16 mouse cellular contexts compared by ENCODE assay signal in genomic region chr13:110093720-110094685, GRCm38 (mm10).
DNase-seq lines count a peak whose midpoint lies in the region; ATAC-seq lines count a peak whose summit lies in the region.
"Had no signal": no experiment of that assay in that cellular context is flagged by ENCODE, and none has a peak within 500 bp of the region (broad histone marks: within the 10 kb centered on the region; RNA-seq: fewer than 3 reads in every experiment).

No protein-coding gene starts in this region.

- no peak overlapping the region for H3K4me3 ChIP-seq in embryonic facial prominence, embryonic 14.5 days (ENCODE audit: low read depth, low read length)
- H3K4me3 ChIP-seq in hindbrain, embryonic 13.5 days = no peak overlapping the region
- no peak overlapping the region for H3K4me3 ChIP-seq in midbrain, embryonic 14.5 days (replicated peaks; ENCODE audit: low read depth, low read length)
- H3K4me3 ChIP-seq: intestine, embryonic 15.5 days; liver, embryonic 13.5 days had no signal

- peak; percentile 5 for DNase-seq in 3T3-L1 (ENCODE audit: low read depth, low spot score)
- peak; percentile 68 for DNase-seq in embryonic facial prominence, embryonic 14.5 days (ENCODE audit: low spot score)
- DNase-seq in midbrain, embryonic 14.5 days = peak; percentile 80
- no peak for DNase-seq in left cerebral cortex, postnatal 14 days (ENCODE audit: low spot score in 2 of 2)
- DNase-seq in cerebellum, adult 9-10 months = no peak
- DNase-seq in gastrocnemius, postnatal 14 days = no peak
- DNase-seq in frontal cortex, postnatal 36 days (ENCODE audit: low spot score in 2 of 2) = no peak
- DNase-seq: adrenal gland, adult 2 months; gastrocnemius, postnatal 36 days; kidney, postnatal 36 days; liver, embryonic 13.5 days; lung, postnatal 14 days had no signal

- H3K4me1 ChIP-seq in embryonic facial prominence, embryonic 14.5 days (ENCODE audit: control insufficient read depth, insufficient read depth, low read length) = peaks cover 3% of the 10 kb centered on the region; the same call in 1 of the 2 replicates
- H3K4me1 ChIP-seq in hindbrain, embryonic 13.5 days (replicated peaks) = peaks cover 38% of the 10 kb centered on the region
- peaks cover 26% of the 10 kb centered on the region for H3K4me1 ChIP-seq in midbrain, embryonic 14.5 days (ENCODE audit: control insufficient read depth, insufficient read depth, low read length)
- H3K4me1 ChIP-seq: intestine, embryonic 15.5 days; liver, embryonic 13.5 days had no signal

- no peaks in the 10 kb centered on the region for H3K27me3 ChIP-seq in embryonic facial prominence, embryonic 14.5 days (replicated peaks; ENCODE audit: control insufficient read depth, insufficient read depth, low read length)
- no peaks in the 10 kb centered on the region for H3K27me3 ChIP-seq in hindbrain, embryonic 13.5 days
- H3K27me3 ChIP-seq in midbrain, embryonic 14.5 days (ENCODE audit: control insufficient read depth, insufficient read depth, low read length) = no peaks in the 10 kb centered on the region
- H3K27me3 ChIP-seq: intestine, embryonic 15.5 days; liver, embryonic 13.5 days; Patski had no signal

- no peaks in the 10 kb centered on the region for H3K36me3 ChIP-seq in embryonic facial prominence, embryonic 14.5 days (ENCODE audit: control insufficient read depth, insufficient read depth, low read length)
- H3K36me3 ChIP-seq in hindbrain, embryonic 13.5 days = no peaks in the 10 kb centered on the region
- H3K36me3 ChIP-seq in midbrain, embryonic 14.5 days (ENCODE audit: control insufficient read depth, insufficient read depth, low read length) = no peaks in the 10 kb centered on the region
- H3K36me3 ChIP-seq: intestine, embryonic 15.5 days; liver, embryonic 13.5 days had no signal

- intact Hi-C loops in left cerebral cortex, postnatal 14 days (cut with DNase I) = no loop called here
- intact Hi-C loops in gastrocnemius, postnatal 14 days (cut with DNase I; ENCODE audit: low total_unique reads) = no loop called here

- peak; percentile 85 for ATAC-seq in embryonic facial prominence, embryonic 14.5 days (ENCODE audit: low read depth)
- ATAC-seq in hindbrain, embryonic 13.5 days (ENCODE audit: low FRiP score) = peak; percentile 75
- ATAC-seq in midbrain, embryonic 14.5 days (ENCODE audit: low FRiP score, low TSS enrichment) = peak; percentile 79
- ATAC-seq: CD4-positive, CD25-positive, alpha-beta regulatory T cell, adult 4 months; intestine, embryonic 15.5 days; Patski had no signal

- H3K4me2 ChIP-seq in embryonic facial prominence, embryonic 14.5 days (ENCODE audit: low read depth, low read length) = no peak overlapping the region
- peak overlapping the region; percentile 25 for H3K4me2 ChIP-seq in hindbrain, embryonic 13.5 days
- peak overlapping the region; percentile 28 for H3K4me2 ChIP-seq in midbrain, embryonic 14.5 days (ENCODE audit: low read length)
- H3K4me2 ChIP-seq: intestine, embryonic 15.5 days; liver, embryonic 13.5 days had no signal

- H3K9me3 ChIP-seq in embryonic facial prominence, embryonic 14.5 days (ENCODE audit: control insufficient read depth, low read length) = no peaks in the 10 kb centered on the region
- H3K9me3 ChIP-seq in hindbrain, embryonic 13.5 days = no peaks in the 10 kb centered on the region
- no peaks in the 10 kb centered on the region for H3K9me3 ChIP-seq in midbrain, embryonic 14.5 days (ENCODE audit: control insufficient read depth, low read length)
- H3K9me3 ChIP-seq: intestine, embryonic 15.5 days; liver, embryonic 13.5 days had no signal

- H3K27ac ChIP-seq in embryonic facial prominence, embryonic 14.5 days (replicated peaks; ENCODE audit: low read depth, low read length) = no peak overlapping the region; the same call in 1 of the 2 replicates
- peak overlapping the region; percentile 89 for H3K27ac ChIP-seq in hindbrain, embryonic 13.5 days
- H3K27ac ChIP-seq in midbrain, embryonic 14.5 days (replicated peaks; ENCODE audit: low read depth, low read length) = peak overlapping the region; percentile 84
- H3K27ac ChIP-seq: intestine, embryonic 15.5 days; liver, embryonic 13.5 days had no signal

- no peak overlapping the region for H3K9ac ChIP-seq in embryonic facial prominence, embryonic 14.5 days (ENCODE audit: low read depth, low read length)
- no peak overlapping the region for H3K9ac ChIP-seq in hindbrain, embryonic 13.5 days
- no peak overlapping the region for H3K9ac ChIP-seq in midbrain, embryonic 14.5 days (replicated peaks; ENCODE audit: low read length)
- H3K9ac ChIP-seq: intestine, embryonic 15.5 days; liver, embryonic 13.5 days had no signal

- 49% methylated on average over 17 of the region's 17 CpGs for WGBS in embryonic facial prominence, embryonic 14.5 days
- 30% methylated on average over 17 of the region's 17 CpGs for WGBS in hindbrain, embryonic 13.5 days
- WGBS in midbrain, embryonic 14.5 days = 19% methylated on average over 17 of the region's 17 CpGs

Comparison
In these comparisons a context has a peak if more than half of its experiments do, and no peak if none do; other contexts are left out.
1. DNase-seq: peak in 3T3-L1 (single experiment), embryonic facial prominence, embryonic 14.5 days (single experiment) and midbrain, embryonic 14.5 days (single experiment); none in left cerebral cortex, postnatal 14 days (0 of 2), cerebellum, adult 9-10 months (single experiment), gastrocnemius, postnatal 14 days (single experiment) and frontal cortex, postnatal 36 days (0 of 2).
2. Peak in every context shown above with its lines, with median percentiles within 50 percentile points of each other: ATAC-seq.